Mouse (Mus musculus): ENCODE results near the gene 6030458C11Rik. TPM values are rescaled to one million over a fixed set of nuclear protein-coding genes. Genes with fewer than 3 reads are reported as not detected.

Gene 6030458C11Rik
- total and polyA plus RNA-seq, 2 experiments from 2014 or later: 21.9 to 22.1 TPM

- Histone ChIP-seq H3K9me3 (ENCODE audit: low read length) (no peaks in the 10 kb centered on the region), H3K4me1 (ENCODE audit: insufficient read depth, low read length) (no peaks in the 10 kb centered on the region), H3K27me3 (ENCODE audit: insufficient read depth, low read length) (no peaks in the 10 kb centered on the region), H3K27ac (ENCODE audit: low read depth, low read length) (no peak overlapping the region), H3K36me3 (ENCODE audit: insufficient read depth, low read length) (no peaks in the 10 kb centered on the region), H3K4me3 (ENCODE audit: low read depth, low read length) (no peak overlapping the region), H3K4me2 (ENCODE audit: low read depth, low read length, poor library complexity, severe bottlenecking) (no peak overlapping the region), H3K9ac (replicated peaks; ENCODE audit: low read length, poor library complexity, severe bottlenecking) (no peak overlapping the region)
- no peak for TF ChIP-seq CTCF (IDR thresholded peaks at IDR 0.05)
- DNase-seq (ENCODE audit: low spot score) (peak; percentile 27), ATAC-seq (ENCODE audit: low FRiP score) (no peak)
- 44% methylated on average over 5 of the region's 5 CpGs for WGBS
These were observed 66.0 kb downstream of the 6030458C11Rik start for GRCm38 (mm10) chr15:12758461-12758860.

Small RNAs within 50 kb of the gene (microRNA-seq; reads per million reads assigned to microRNA genes)
- gene Gm47288 (ENCODE audit: borderline number of aligned reads): not detected

Other genes starting within 250 kb of the 6030458C11Rik start
- gene Pdzd2, start 84.7 kb downstream of the 6030458C11Rik start, total RNA-seq (2014; rRNA removed): 29.8 and 34.5 TPM in 2 replicates
- gene Pdzd2, start 84.7 kb downstream of the 6030458C11Rik start, polyA plus RNA-seq (2015; fragmentation: Nextera tagmentation; extraction: Ambion mirVana): 12.4 and 15.8 TPM in 2 replicates
- gene Drosha, start 166 bp upstream of the 6030458C11Rik start, total RNA-seq (2014; rRNA removed): 41.5 and 45.4 TPM in 2 replicates
- 41.2 and 44.8 TPM in 2 replicates for gene Drosha, start 166 bp upstream of the 6030458C11Rik start, polyA plus RNA-seq (2015; fragmentation: Nextera tagmentation; extraction: Ambion mirVana)